Mouse (Mus musculus) heart, embryonic 14.5 days (tissue): ENCODE measurements at regions not wholly inside any gene's neighbourhood (a gene's known extent, or its start where the extent isn't known, plus 50 kb on each side); places are given as distances from the start of the nearest gene placed in this dataset.
A peak's percentile ranks its signal among the peaks of the same experiment; 100 is the strongest.

ENCODE experiments used
- ATAC-seq: fragments of 200-750 bp; cut with Nextera tagmentation; 2 replicates; pipeline ENCODE4 v1.8.0; 2017; ENCODE audit warnings: low read depth, moderate TSS enrichment; ENCODE audit not compliant: insufficient number of reproducible peaks, insufficient read depth, low FRiP score
- H3K27ac ChIP-seq, 2 experiments: fragments of 200-500 bp in 1 of 2; fragments of 300-500 bp in 1 of 2; sonication (generic) in 1 of 2; replicated peaks in 1 of 2; 2 replicates each; pipeline ENCODE4 v1.5.1; 2012 to 2014; ENCODE audit warnings: low read depth in 2 of 2, low read length in 2 of 2, control low read depth in 1 of 2, mild to moderate bottlenecking in 1 of 2, mixed read lengths in 1 of 2; ENCODE audit not compliant: control insufficient read depth in 1 of 2, insufficient read depth in 1 of 2
- H3K27me3 ChIP-seq: fragments of 300-500 bp; sonication (generic); 2 replicates; pipeline ENCODE4 v1.6.1; 2014; ENCODE audit warnings: mild to moderate bottlenecking, low read length, control low read depth; ENCODE audit not compliant: control insufficient read depth, insufficient read depth
- H3K36me3 ChIP-seq: fragments of 300-500 bp; sonication (generic); 2 replicates; pipeline ENCODE4 v1.6.1; 2014; ENCODE audit warnings: mild to moderate bottlenecking, control low read depth, low read length, mixed read lengths; ENCODE audit not compliant: control insufficient read depth, insufficient read depth
- H3K4me1 ChIP-seq, 2 experiments: fragments of 200-500 bp in 1 of 2; fragments of 300-500 bp in 1 of 2; sonication (generic) in 1 of 2; 2 replicates each; pipeline ENCODE4 v1.6.1; 2012 to 2014; ENCODE audit warnings: low read length in 2 of 2, control low read depth in 1 of 2, mixed read lengths in 1 of 2; ENCODE audit not compliant: control insufficient read depth in 2 of 2, insufficient read depth in 2 of 2
- H3K4me2 ChIP-seq: fragments of 300-500 bp; sonication (generic); 2 replicates; pipeline ENCODE4 v1.6.1; 2014; ENCODE audit warnings: mild to moderate bottlenecking, low read length
- H3K4me3 ChIP-seq, 2 experiments: fragments of 200-500 bp in 1 of 2; fragments of 300-500 bp in 1 of 2; sonication (generic) in 1 of 2; 2 replicates each; pipeline ENCODE4 v1.5.1; 2012 to 2014; ENCODE audit warnings: low read length in 2 of 2, mild to moderate bottlenecking in 2 of 2, control low read depth in 1 of 2, low read depth in 1 of 2, moderate library complexity in 1 of 2; ENCODE audit not compliant: control insufficient read depth in 1 of 2, insufficient read depth in 1 of 2
- H3K9ac ChIP-seq: fragments of 300-500 bp; sonication (generic); 2 replicates; pipeline ENCODE4 v1.6.1; 2014; ENCODE audit warnings: mild to moderate bottlenecking, low read length
- H3K9me3 ChIP-seq: fragments of 300-500 bp; sonication (generic); 2 replicates; pipeline ENCODE4 v1.6.1; 2016; ENCODE audit warnings: low read length, control low read depth; ENCODE audit not compliant: control insufficient read depth
- WGBS: fragments of 180-500 bp; shearing (Covaris S2); extraction: QIAGEN DNeasy Blood & Tissue Kit; methylation state at CpG from one replicate; pipeline ENCODE4 v1.1.7; 2014; 5-methylcytosine and 5-hydroxymethylcytosine counted together

GRCm38 (mm10) chr5:47336511-47336910 lies 646.4 kb upstream of the Slit2 start:
- H3K9ac ChIP-seq = no peak overlapping the region
- H3K27me3 ChIP-seq = no peaks in the 10 kb centered on the region
- no peak overlapping the region for H3K27ac ChIP-seq
- H3K4me3 ChIP-seq = no peak overlapping the region
- no peaks in the 10 kb centered on the region for H3K9me3 ChIP-seq
- no peak for ATAC-seq
- H3K36me3 ChIP-seq = no peaks in the 10 kb centered on the region
- no peak overlapping the region for H3K4me2 ChIP-seq
- H3K4me1 ChIP-seq = no peaks in the 10 kb centered on the region
- 76% methylated on average over 1 of the region's 1 CpGs for WGBS

GRCm38 (mm10) chr5:47339807-47340206 lies 643.1 kb upstream of the Slit2 start:
- no peak for ATAC-seq
- 71% methylated on average over 6 of the region's 6 CpGs for whole genome bisulfite sequencing

GRCm38 (mm10) chr5:47370184-47370583 lies 612.8 kb upstream of the Slit2 start:
- H3K9ac ChIP-seq = no peak overlapping the region
- WGBS = 88% methylated on average over 4 of the region's 4 CpGs
- H3K36me3 ChIP-seq = no peaks in the 10 kb centered on the region
- H3K4me1 ChIP-seq = no peaks in the 10 kb centered on the region
- H3K4me3 ChIP-seq = no peak overlapping the region
- ATAC-seq = no peak
- H3K27ac ChIP-seq = no peak overlapping the region
- no peaks in the 10 kb centered on the region for H3K27me3 ChIP-seq
- no peak overlapping the region for H3K4me2 ChIP-seq
- no peaks in the 10 kb centered on the region for H3K9me3 ChIP-seq

More at GRCm38 (mm10) chr5:47339807-47340206, 643.1 kb upstream of the Slit2 start:
- no peak overlapping the region for H3K27ac ChIP-seq
- H3K27me3 ChIP-seq = no peaks in the 10 kb centered on the region
- H3K4me1 ChIP-seq = no peaks in the 10 kb centered on the region
- no peaks in the 10 kb centered on the region for H3K36me3 ChIP-seq
- H3K4me3 ChIP-seq = no peak overlapping the region
- no peaks in the 10 kb centered on the region for H3K9me3 ChIP-seq
- H3K9ac ChIP-seq = no peak overlapping the region
- H3K4me2 ChIP-seq = no peak overlapping the region

- H3K27ac ChIP-seq = no peak overlapping the region
- H3K36me3 ChIP-seq = no peaks in the 10 kb centered on the region
- no peak overlapping the region for H3K4me3 ChIP-seq
- H3K27me3 ChIP-seq = no peaks in the 10 kb centered on the region
- ATAC-seq = no peak
- 51% methylated on average over 1 of the region's 1 CpGs for WGBS
- no peaks in the 10 kb centered on the region for H3K4me1 ChIP-seq
- no peak overlapping the region for H3K9ac ChIP-seq
- H3K9me3 ChIP-seq = no peaks in the 10 kb centered on the region
- no peak overlapping the region for H3K4me2 ChIP-seq
Observed at GRCm38 (mm10) chr5:47385930-47386329, 597.0 kb upstream of the Slit2 start.

GRCm38 (mm10) chr5:47386750-47387149 lies 596.2 kb upstream of the Slit2 start:
- ATAC-seq = peak; percentile 64; the same call in 1 of the 2 replicates
- no peak overlapping the region for H3K27ac ChIP-seq
- no peaks in the 10 kb centered on the region for H3K9me3 ChIP-seq
- no peak overlapping the region for H3K9ac ChIP-seq
- H3K4me1 ChIP-seq = no peaks in the 10 kb centered on the region
- H3K36me3 ChIP-seq = no peaks in the 10 kb centered on the region
- H3K27me3 ChIP-seq = no peaks in the 10 kb centered on the region
- no peak overlapping the region for H3K4me3 ChIP-seq
- no peak overlapping the region for H3K4me2 ChIP-seq
- 47% methylated on average over 5 of the region's 5 CpGs for WGBS

- Histone ChIP-seq H3K4me3 (no peak overlapping the region), H3K27me3 (no peaks in the 10 kb centered on the region), H3K36me3 (no peaks in the 10 kb centered on the region), H3K4me1 (no peaks in the 10 kb centered on the region), H3K9me3 (no peaks in the 10 kb centered on the region), H3K9ac (no peak overlapping the region), H3K27ac (no peak overlapping the region), H3K4me2 (no peak overlapping the region)
- no peak for ATAC-seq
- WGBS = 70% methylated on average over 2 of the region's 2 CpGs
Observed at GRCm38 (mm10) chr5:47390735-47391134, 592.2 kb upstream of the Slit2 start.

- Histone ChIP-seq H3K27ac (no peak overlapping the region), H3K9ac (no peak overlapping the region), H3K9me3 (no peaks in the 10 kb centered on the region), H3K4me1 (no peaks in the 10 kb centered on the region), H3K36me3 (no peaks in the 10 kb centered on the region), H3K4me3 (no peak overlapping the region), H3K4me2 (no peak overlapping the region), H3K27me3 (no peaks in the 10 kb centered on the region)
- ATAC-seq = no peak
- 69% methylated on average over 9 of the region's 9 CpGs for WGBS
Observed at GRCm38 (mm10) chr5:47396874-47397273, 586.1 kb upstream of the Slit2 start.

GRCm38 (mm10) chr5:47421916-47422315 lies 561.0 kb upstream of the Slit2 start:
- H3K4me3 ChIP-seq = no peak overlapping the region
- H3K27me3 ChIP-seq = no peaks in the 10 kb centered on the region
- H3K4me2 ChIP-seq = no peak overlapping the region
- H3K27ac ChIP-seq = no peak overlapping the region
- WGBS = 63% methylated on average over 2 of the region's 2 CpGs
- H3K4me1 ChIP-seq = no peaks in the 10 kb centered on the region
- H3K9me3 ChIP-seq = no peaks in the 10 kb centered on the region
- no peak for ATAC-seq
- H3K36me3 ChIP-seq = no peaks in the 10 kb centered on the region
- no peak overlapping the region for H3K9ac ChIP-seq
